Mouse (Mus musculus) ES-Bruce4 (cell line): ENCODE results near the gene Atp2b2. TPM values are rescaled to one million over a fixed set of nuclear protein-coding genes. Genes with fewer than 3 reads are reported as not detected.

ENCODE experiments used
- H3K27ac ChIP-seq: 2 replicates; pipeline ENCODE4 v1.5.1; 2012; ENCODE audit warnings: low read length, inconsistent platforms; ENCODE audit not compliant: insufficient read depth
- H3K27me3 ChIP-seq: 2 replicates; pipeline ENCODE4 v1.6.1; 2012; ENCODE audit warnings: mild to moderate bottlenecking, low read length, inconsistent platforms; ENCODE audit not compliant: control insufficient read depth, poor library complexity, insufficient read depth, severe bottlenecking
- H3K36me3 ChIP-seq: 2 replicates; pipeline ENCODE4 v1.6.1; 2012; ENCODE audit warnings: inconsistent platforms, mild to moderate bottlenecking, low read length, moderate library complexity; ENCODE audit not compliant: control insufficient read depth, poor library complexity, insufficient read depth, severe bottlenecking
- H3K4me1 ChIP-seq: one replicate; pipeline ENCODE4 v1.8.1; 2011; ENCODE audit warnings: low read length; ENCODE audit not compliant: control insufficient read depth, insufficient read depth
- H3K4me3 ChIP-seq: 2 replicates; pipeline ENCODE4 v1.5.1; 2011; ENCODE audit warnings: low read depth, mild to moderate bottlenecking, low read length
- H3K9ac ChIP-seq: 2 replicates; pipeline ENCODE4 v1.6.1; 2012; ENCODE audit warnings: low read depth, mild to moderate bottlenecking, inconsistent platforms; ENCODE audit not compliant: poor library complexity, severe bottlenecking
- H3K9me3 ChIP-seq: replicated peaks from 2 replicates; pipeline ENCODE4 v1.6.1; 2012; ENCODE audit warnings: mild to moderate bottlenecking, low read length, inconsistent platforms; ENCODE audit not compliant: control insufficient read depth, poor library complexity, insufficient read depth, severe bottlenecking
- CTCF ChIP-seq: IDR thresholded peaks from one replicate; pipeline ENCODE4 v1.8.1; 2011; ENCODE audit warnings: low read depth, low read length
- EP300 ChIP-seq: IDR thresholded peaks from 2 replicates; pipeline ENCODE4 v1.6.1; 2011; ENCODE audit warnings: low read depth, low read length; ENCODE audit not compliant: insufficient read depth
- POLR2A ChIP-seq: IDR thresholded peaks from one replicate; pipeline ENCODE4 v1.8.1; 2011; ENCODE audit warnings: low read length; ENCODE audit not compliant: insufficient read depth
- polyA plus RNA-seq: library from polyadenylated mRNA; stranded (reverse); fragments of >200 nt; gene quantifications from 2 replicates; pipeline ENCODE4 v1.2.4, GENCODE M21; 2011; ENCODE audit warnings: low read depth; ENCODE audit not compliant: missing spikeins, insufficient read depth, insufficient read length

Atp2b2 gene
- polyA plus RNA-seq, 1 experiment: 0.42 TPM

GRCm38 (mm10) chr6:113731296-113731695 is 311.1 kb downstream of the Atp2b2 start:
- Histone ChIP-seq H3K4me3 (no peak overlapping the region), H3K27ac (no peak overlapping the region), H3K9ac (no peak overlapping the region), H3K36me3 (peaks cover 59% of the 10 kb centered on the region), H3K9me3 (no peaks in the 10 kb centered on the region), H3K27me3 (no peaks in the 10 kb centered on the region), H3K4me1 (no peaks in the 10 kb centered on the region)
- TF ChIP-seq CTCF (no peak), POLR2A (no peak), EP300 (no peak)

- Histone ChIP-seq H3K27ac (no peak overlapping the region), H3K9ac (no peak overlapping the region), H3K4me3 (no peak overlapping the region), H3K4me1 (no peaks in the 10 kb centered on the region), H3K36me3 (peaks cover 60% of the 10 kb centered on the region), H3K9me3 (no peaks in the 10 kb centered on the region), H3K27me3 (no peaks in the 10 kb centered on the region)
- TF ChIP-seq EP300: no peak
Observed at GRCm38 (mm10) chr6:113728181-113728580, 314.2 kb downstream of the Atp2b2 start.

GRCm38 (mm10) chr6:113721061-113721460 is 321.4 kb downstream of the Atp2b2 start:
- Histone ChIP-seq H3K36me3 (peaks cover 57% of the 10 kb centered on the region), H3K4me3 (no peak overlapping the region), H3K4me1 (no peaks in the 10 kb centered on the region), H3K9me3 (no peaks in the 10 kb centered on the region), H3K27ac (no peak overlapping the region), H3K9ac (no peak overlapping the region), H3K27me3 (no peaks in the 10 kb centered on the region)
- no peak for TF ChIP-seq CTCF
- no peak for TF ChIP-seq EP300
- no peak for TF ChIP-seq POLR2A

GRCm38 (mm10) chr6:113719878-113720277 is 322.5 kb downstream of the Atp2b2 start, which contains the start of gene Ghrl:
Gene Ghrl, minus strand, starts transcription at chr6:113719880.
- no peaks in the 10 kb centered on the region for H3K9me3 ChIP-seq

GRCm38 (mm10) chr6:113717541-113717940 is 324.9 kb downstream of the Atp2b2 start:
- Histone ChIP-seq H3K36me3 (peaks cover 62% of the 10 kb centered on the region), H3K9ac (no peak overlapping the region), H3K4me1 (no peaks in the 10 kb centered on the region), H3K9me3 (no peaks in the 10 kb centered on the region), H3K27me3 (no peaks in the 10 kb centered on the region), H3K27ac (no peak overlapping the region), H3K4me3 (no peak overlapping the region)
- TF ChIP-seq POLR2A: no peak
- TF ChIP-seq EP300: no peak
- no peak for TF ChIP-seq CTCF

More at GRCm38 (mm10) chr6:113719878-113720277, 322.5 kb downstream of the Atp2b2 start, which contains the start of gene Ghrl:
- Histone ChIP-seq H3K9ac (no peak within 1 kb of the TSS), H3K36me3 (peaks cover 59% of the 10 kb centered on the region), H3K4me3 (no peak within 1 kb of the TSS), H3K27me3 (no peaks in the 10 kb centered on the region), H3K4me1 (no peaks in the 10 kb centered on the region), H3K27ac (no peak within 1 kb of the TSS)
- no peak for TF ChIP-seq EP300
- TF ChIP-seq CTCF: no peak
- TF ChIP-seq POLR2A: no peak

GRCm38 (mm10) chr6:113714797-113715196 is 327.6 kb downstream of the Atp2b2 start:
- Histone ChIP-seq H3K4me3 (no peak overlapping the region), H3K4me1 (no peaks in the 10 kb centered on the region), H3K27ac (no peak overlapping the region), H3K9me3 (peaks cover 22% of the 10 kb centered on the region), H3K27me3 (no peaks in the 10 kb centered on the region), H3K36me3 (peaks cover 77% of the 10 kb centered on the region), H3K9ac (no peak overlapping the region)
- TF ChIP-seq POLR2A (no peak), CTCF (no peak), EP300 (no peak)
